Mouse (Mus musculus): ENCODE measurements around the gene Tstd3.

- TF ChIP-seq POLR2A (IDR thresholded peaks at IDR 0.05; ENCODE audit: control insufficient read depth, extremely low read depth, insufficient read depth, low read length, poor library complexity) (no peak), CTCF (IDR thresholded peaks at IDR 0.05; ENCODE audit: borderline replicate concordance, control insufficient read depth, extremely low read depth, insufficient read depth, low read length, poor library complexity) (no peak)
These were observed 21.9 kb upstream of the Tstd3 start for GRCm38 (mm10) chr4:21788903-21789302.

Data from thymus, adult 2 months (tissue).